In the genomic region with DNA sequence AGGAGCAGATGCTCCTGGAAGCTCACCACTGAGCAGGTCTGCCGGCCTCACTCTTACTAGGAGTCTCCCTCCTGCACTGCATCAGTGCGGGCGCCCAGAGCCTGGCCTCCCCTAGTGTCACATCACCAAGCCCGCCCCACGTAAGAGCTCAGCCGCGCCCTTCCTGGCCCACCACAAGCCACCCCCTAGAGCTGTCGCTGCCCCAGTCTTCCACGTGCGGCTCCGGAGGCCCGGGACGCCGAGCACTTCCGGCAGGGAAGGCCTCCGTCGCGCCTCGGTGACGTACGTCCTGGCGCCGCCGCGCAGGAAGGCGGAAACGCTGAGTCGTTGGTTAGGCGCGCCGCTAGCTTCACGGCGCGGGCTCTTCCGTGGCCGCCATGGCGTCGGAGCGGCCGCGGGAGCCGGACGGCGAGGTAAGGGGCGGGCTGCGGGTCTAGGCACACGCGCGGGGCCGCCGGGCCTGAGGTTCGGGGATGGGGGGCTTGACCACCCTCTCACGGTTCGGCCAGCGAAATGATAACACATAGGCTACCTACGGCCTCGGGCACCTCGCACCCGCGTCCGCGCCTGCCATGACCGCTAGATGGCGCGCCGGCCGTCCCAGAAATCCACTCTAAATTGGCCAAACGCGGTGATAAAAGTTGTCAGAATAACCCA, we compare ENCODE assay signal across 8 mouse cellular contexts. TPM values are rescaled to one million over a fixed set of nuclear protein-coding genes. Genes with fewer than 3 reads are reported as not detected.
DNase-seq lines count a peak whose midpoint lies in the region; ATAC-seq and TF ChIP-seq lines count a peak whose summit lies in the region.

A gene (plus strand): TSS at position 290 of the 657 bp plus-strand sequence.

- no peaks in the 10 kb centered on the region for H3K27me3 ChIP-seq in forebrain, embryonic 10.5 days (ENCODE audit: poor library complexity, severe bottlenecking)
- H3K27me3 ChIP-seq in heart, embryonic 15.5 days: no peaks in the 10 kb centered on the region
- H3K27me3 ChIP-seq in liver, embryonic 14.5 days (ENCODE audit: control insufficient read depth, insufficient read depth, low read length): no peaks in the 10 kb centered on the region
- H3K27me3 ChIP-seq in neural tube, embryonic 11.5 days (ENCODE audit: control insufficient read depth, insufficient read depth, low read length): no peaks in the 10 kb centered on the region
- H3K27me3 ChIP-seq in stomach, postnatal 0 days (ENCODE audit: control insufficient read depth, insufficient read depth, low read length): no peaks in the 10 kb centered on the region

- TF ChIP-seq CTCF in liver, embryonic 14.5 days (IDR thresholded peaks at IDR 0.05; ENCODE audit: low read depth): peak; percentile 96
- TF ChIP-seq CTCF in stomach, postnatal 0 days (IDR thresholded peaks at IDR 0.05; ENCODE audit: low read depth): peak; percentile 90

- H3K9ac ChIP-seq in heart, embryonic 15.5 days: peak within 1 kb of the TSS; percentile 70
- H3K9ac ChIP-seq in liver, embryonic 14.5 days (replicated peaks): peak within 1 kb of the TSS; percentile 90
- H3K9ac ChIP-seq in neural tube, embryonic 11.5 days (ENCODE audit: low read length): peak within 1 kb of the TSS; percentile 84
- H3K9ac ChIP-seq in stomach, postnatal 0 days (ENCODE audit: low read length): peak within 1 kb of the TSS; percentile 86

- peak within 1 kb of the TSS; percentile 95 for H3K27ac ChIP-seq in forebrain, embryonic 10.5 days
- H3K27ac ChIP-seq in heart, embryonic 15.5 days: peak within 1 kb of the TSS; percentile 86
- H3K27ac ChIP-seq in liver, embryonic 14.5 days: peak within 1 kb of the TSS; percentile 72
- peak within 1 kb of the TSS; percentile 39 for H3K27ac ChIP-seq in neural tube, embryonic 11.5 days (ENCODE audit: low read depth, low read length)
- H3K27ac ChIP-seq in stomach, postnatal 0 days (replicated peaks): peak within 1 kb of the TSS; percentile 93

- no peaks in the 10 kb centered on the region for H3K9me3 ChIP-seq in forebrain, embryonic 10.5 days
- no peaks in the 10 kb centered on the region for H3K9me3 ChIP-seq in heart, embryonic 15.5 days (replicated peaks)
- no peaks in the 10 kb centered on the region for H3K9me3 ChIP-seq in liver, embryonic 14.5 days (ENCODE audit: control insufficient read depth, low read length)
- H3K9me3 ChIP-seq in neural tube, embryonic 11.5 days (ENCODE audit: control insufficient read depth, low read length): no peaks in the 10 kb centered on the region
- H3K9me3 ChIP-seq in stomach, postnatal 0 days (ENCODE audit: control insufficient read depth, low read length): no peaks in the 10 kb centered on the region

- peak; percentile 95 for ATAC-seq in CD4-positive, CD25-positive, alpha-beta regulatory T cell, adult 4 months
- ATAC-seq in heart, embryonic 15.5 days (replicated peaks; ENCODE audit: insufficient number of reproducible peaks, insufficient read depth, low FRiP score, low read depth): peak; percentile 90
- peak; percentile 88 for ATAC-seq in liver, embryonic 14.5 days (ENCODE audit: insufficient read depth)
- ATAC-seq in neural tube, embryonic 11.5 days (ENCODE audit: insufficient read depth, low FRiP score, low TSS enrichment): peak; percentile 94
- peak; percentile 97 for ATAC-seq in stomach, postnatal 0 days (ENCODE audit: low FRiP score, low TSS enrichment)

- WGBS in forebrain, embryonic 10.5 days: 0% methylated on average over 69 of the region's 69 CpGs
- WGBS in heart, embryonic 15.5 days: under 1% methylated on average over 69 of the region's 69 CpGs
- under 1% methylated on average over 69 of the region's 69 CpGs for WGBS in liver, embryonic 14.5 days (ENCODE audit: insufficient replicate concordance)
- under 1% methylated on average over 69 of the region's 69 CpGs for WGBS in neural tube, embryonic 11.5 days
- WGBS in stomach, postnatal 0 days: under 1% methylated on average over 69 of the region's 69 CpGs

- peak; percentile 80 for DNase-seq in c-Kit-negative CD71-positive TER-119-positive erythroid progenitor cells, embryonic 14.5 days (ENCODE audit: low read depth, low spot score)
- peak; percentile 89 for DNase-seq in forebrain, embryonic 10.5 days (ENCODE audit: extremely low spot score, low spot score)
- peak; percentile 92 to 96 for DNase-seq in kidney, postnatal 25 days
- DNase-seq in liver, embryonic 14.5 days (ENCODE audit: low read depth in 3 of 3, low spot score in 3 of 3): peak; percentile 85 to 87 (median 85)
- DNase-seq in neural tube, embryonic 11.5 days (ENCODE audit: low spot score): peak; percentile 95
- DNase-seq in stomach, postnatal 0 days (ENCODE audit: low spot score): peak; percentile 95

- peaks cover 52% of the 10 kb centered on the region for H3K4me1 ChIP-seq in forebrain, embryonic 10.5 days
- peaks cover 42% of the 10 kb centered on the region for H3K4me1 ChIP-seq in heart, embryonic 15.5 days (replicated peaks)
- H3K4me1 ChIP-seq in liver, embryonic 14.5 days (replicated peaks; ENCODE audit: control insufficient read depth in 2 of 2, insufficient read depth in 2 of 2, low read length in 1 of 2): peaks cover 13 to 19% of the 10 kb centered on the region in 2 experiments
- H3K4me1 ChIP-seq in neural tube, embryonic 11.5 days (ENCODE audit: control insufficient read depth, insufficient read depth, low read length): peaks cover 4% of the 10 kb centered on the region; the same call in 1 of the 2 replicates
- no peaks in the 10 kb centered on the region for H3K4me1 ChIP-seq in stomach, postnatal 0 days (replicated peaks; ENCODE audit: control insufficient read depth, insufficient read depth)

- H3K4me3 ChIP-seq in forebrain, embryonic 10.5 days: peak within 1 kb of the TSS; percentile 76
- peak within 1 kb of the TSS; percentile 64 for H3K4me3 ChIP-seq in heart, embryonic 15.5 days
- peak within 1 kb of the TSS; percentile 69 to 87 for H3K4me3 ChIP-seq in liver, embryonic 14.5 days (ENCODE audit: insufficient read depth in 1 of 2, low read depth in 2 of 2, low read length in 2 of 2)
- H3K4me3 ChIP-seq in neural tube, embryonic 11.5 days (ENCODE audit: low read depth, low read length): peak within 1 kb of the TSS; percentile 68
- peak within 1 kb of the TSS; percentile 83 for H3K4me3 ChIP-seq in stomach, postnatal 0 days (ENCODE audit: low read depth, low read length)

- peak within 1 kb of the TSS; percentile 82 for H3K4me2 ChIP-seq in heart, embryonic 15.5 days
- H3K4me2 ChIP-seq in liver, embryonic 14.5 days (ENCODE audit: low read depth): peak within 1 kb of the TSS; percentile 88
- peak within 1 kb of the TSS; percentile 61 for H3K4me2 ChIP-seq in neural tube, embryonic 11.5 days (ENCODE audit: low read depth)
- H3K4me2 ChIP-seq in stomach, postnatal 0 days (replicated peaks; ENCODE audit: low read depth): peak within 1 kb of the TSS; percentile 82

- H3K36me3 ChIP-seq in forebrain, embryonic 10.5 days (replicated peaks): peaks cover 60% of the 10 kb centered on the region
- peaks cover 37% of the 10 kb centered on the region for H3K36me3 ChIP-seq in heart, embryonic 15.5 days
- peaks cover 63% of the 10 kb centered on the region for H3K36me3 ChIP-seq in liver, embryonic 14.5 days (replicated peaks; ENCODE audit: control insufficient read depth, insufficient read depth, low read depth)
- H3K36me3 ChIP-seq in neural tube, embryonic 11.5 days (ENCODE audit: control insufficient read depth, insufficient read depth, low read length): peaks cover 17% of the 10 kb centered on the region
- H3K36me3 ChIP-seq in stomach, postnatal 0 days (ENCODE audit: control insufficient read depth, insufficient read depth, low read length): peaks cover 16% of the 10 kb centered on the region

- TF ChIP-seq EP300 in liver, embryonic 14.5 days (IDR thresholded peaks at IDR 0.05; ENCODE audit: low read depth): peak; percentile 14; the same call in 1 of the 2 replicates
- TF ChIP-seq EP300 in stomach, postnatal 0 days (optimal IDR thresholded peaks at IDR 0.05): no peak

RNA-seq across cellular contexts. Expression of the gene that starts here (rescaled TPM):
- 10 to 100 TPM; 39.3 to 46.0 TPM for polyA plus RNA-seq in CD4-positive, CD25-positive, alpha-beta regulatory T cell, adult 4 months (2017; shearing (Covaris generic))
- polyA plus RNA-seq in forebrain, embryonic 10.5 days (2016; fragmentation: Nextera tagmentation; extraction: Ambion mirVana): 28.1 and 32.1 TPM in 2 replicates
- 25.9 and 26.5 TPM in 2 replicates for polyA plus RNA-seq in heart, embryonic 15.5 days (2015; fragmentation: Nextera tagmentation; extraction: Ambion mirVana)
- polyA plus RNA-seq in liver, embryonic 14.5 days (2012; rRNA removed): 8.5 and 12.2 TPM in 2 replicates
- 11.8 and 12.5 TPM in 2 replicates for polyA plus RNA-seq in liver, embryonic 14.5 days (2014; fragmentation: Nextera tagmentation; extraction: Ambion mirVana)
- polyA plus RNA-seq in neural tube, embryonic 11.5 days (2014; fragmentation: Nextera tagmentation; extraction: Ambion mirVana): 29.2 and 29.8 TPM in 2 replicates
- 21.2 and 21.4 TPM in 2 replicates for polyA plus RNA-seq in stomach, postnatal 0 days (2015; fragmentation: Nextera tagmentation; extraction: Ambion mirVana)

Comparison
In these comparisons a context has a peak if more than half of its experiments do, and no peak if none do; other contexts are left out.
1. Peak in every context shown above with its lines: DNase-seq, ATAC-seq, H3K4me3 ChIP-seq and H3K27ac ChIP-seq.
2. H3K27ac ChIP-seq: peak in every context shown above with its lines; median percentile 95 in forebrain, embryonic 10.5 days; 93 in stomach, postnatal 0 days; 86 in heart, embryonic 15.5 days; 72 in liver, embryonic 14.5 days; 39 in neural tube, embryonic 11.5 days.